Mouse (Mus musculus): Measurements from ENCODE around the gene Azin2.

DNA sequence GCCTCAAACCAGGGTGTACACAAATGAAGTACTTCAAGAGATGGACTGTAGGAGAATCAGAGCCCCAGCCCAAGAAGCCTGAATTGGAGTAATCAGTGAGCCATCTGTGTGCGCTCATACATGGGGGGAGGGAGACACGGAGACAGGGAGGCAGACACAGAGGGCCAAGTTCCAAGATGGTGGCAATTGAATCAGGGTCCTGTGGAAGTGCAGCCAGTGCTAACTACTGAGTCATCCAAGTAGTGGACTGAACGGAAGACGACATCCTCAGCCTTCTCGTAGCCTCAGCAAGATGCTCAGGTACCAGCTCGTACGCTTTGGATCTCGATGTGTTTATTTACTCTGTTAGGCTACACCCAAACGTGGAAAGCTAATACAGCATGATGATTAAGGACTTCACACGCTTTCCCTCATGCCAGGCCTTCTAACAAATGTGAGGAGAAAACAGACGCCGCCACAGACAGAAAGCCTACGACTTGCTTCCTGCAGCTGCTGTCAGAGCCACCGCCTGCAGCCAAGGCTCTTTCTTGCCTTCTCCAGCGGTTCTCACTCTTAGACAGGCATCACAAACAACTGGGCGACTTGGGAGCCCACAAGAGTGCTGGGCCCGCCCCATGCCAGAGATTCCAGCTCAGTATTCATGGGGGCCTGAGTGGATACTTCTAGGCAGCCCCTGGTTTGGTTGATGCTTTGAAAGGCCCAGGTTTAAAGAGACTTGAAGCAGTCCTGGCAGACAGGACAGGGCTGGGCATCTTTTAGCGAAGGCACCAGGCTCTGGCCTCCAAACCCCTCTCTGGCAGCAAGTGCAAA lies 7.6 kb upstream of the Azin2 start:
- TF ChIP-seq CTCF (IDR thresholded peaks at IDR 0.05; ENCODE audit: control insufficient read depth, insufficient read depth, insufficient read length) (no peak), USF1 (IDR thresholded peaks at IDR 0.05; ENCODE audit: low read depth) (no peak), MAX (IDR thresholded peaks at IDR 0.05) (peak; percentile 35), MYOG (IDR thresholded peaks at IDR 0.05; ENCODE audit: control insufficient read depth, extremely low read depth, insufficient read length) (no peak), CEBPB (IDR thresholded peaks at IDR 0.05; ENCODE audit: low read depth) (no peak), MYOD1 (IDR thresholded peaks at IDR 0.05; ENCODE audit: control insufficient read depth, insufficient read length, low read depth) (peak; percentile 29), FOSL1 (IDR thresholded peaks at IDR 0.05; ENCODE audit: insufficient read depth, low read length, poor library complexity, severe bottlenecking) (no peak)
